Mouse (Mus musculus): ENCODE data around the gene Wdr60. TPM values are rescaled to one million over a fixed set of nuclear protein-coding genes. Genes with fewer than 3 reads are reported as not detected.

The Wdr60 gene
- 5.3 and 9.8 TPM in 2 replicates for polyA plus RNA-seq (2012; rRNA removed; ENCODE audit: low replicate concordance)

DNA sequence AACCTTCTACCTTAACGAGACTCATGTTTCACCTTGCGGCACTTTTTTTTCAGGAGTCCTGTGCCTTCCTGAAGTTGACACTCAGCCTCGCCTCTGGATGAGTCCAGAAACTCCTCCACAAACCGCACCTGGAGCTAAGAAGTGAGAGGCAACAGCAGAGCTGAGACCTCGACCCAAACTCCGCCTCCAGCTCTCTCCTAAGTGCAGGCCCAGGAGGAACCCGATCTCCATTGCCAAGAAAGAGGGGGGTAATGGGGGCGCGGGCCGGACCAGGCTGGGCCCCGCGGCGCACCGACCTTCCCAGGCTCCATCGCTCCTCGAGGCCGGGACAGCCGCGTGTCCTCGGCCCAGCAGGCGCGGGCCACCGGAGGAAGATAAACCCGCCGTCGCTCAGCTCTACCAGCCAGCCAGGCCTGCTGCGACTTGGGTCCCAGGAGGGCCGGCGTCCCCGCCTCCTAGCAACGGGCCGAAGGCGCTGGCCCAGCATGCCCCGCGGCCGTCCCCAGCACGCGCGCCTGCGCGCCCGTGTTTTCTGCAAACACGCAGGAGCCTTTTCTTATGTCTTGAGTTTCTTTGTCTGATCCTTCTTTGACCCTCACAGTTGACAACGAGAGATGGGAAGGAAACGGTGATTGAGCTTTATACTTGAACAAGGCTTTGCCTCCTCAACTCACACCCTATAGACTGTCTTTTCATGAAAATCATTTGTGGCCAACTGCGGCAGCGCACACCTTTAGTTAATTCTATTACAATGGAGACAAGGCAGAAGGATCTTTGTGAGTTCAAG, at the start of gene Wdr60:
Gene Wdr60, minus strand, starts transcription at position 468 of the 787 bp plus-strand sequence.

DNA sequence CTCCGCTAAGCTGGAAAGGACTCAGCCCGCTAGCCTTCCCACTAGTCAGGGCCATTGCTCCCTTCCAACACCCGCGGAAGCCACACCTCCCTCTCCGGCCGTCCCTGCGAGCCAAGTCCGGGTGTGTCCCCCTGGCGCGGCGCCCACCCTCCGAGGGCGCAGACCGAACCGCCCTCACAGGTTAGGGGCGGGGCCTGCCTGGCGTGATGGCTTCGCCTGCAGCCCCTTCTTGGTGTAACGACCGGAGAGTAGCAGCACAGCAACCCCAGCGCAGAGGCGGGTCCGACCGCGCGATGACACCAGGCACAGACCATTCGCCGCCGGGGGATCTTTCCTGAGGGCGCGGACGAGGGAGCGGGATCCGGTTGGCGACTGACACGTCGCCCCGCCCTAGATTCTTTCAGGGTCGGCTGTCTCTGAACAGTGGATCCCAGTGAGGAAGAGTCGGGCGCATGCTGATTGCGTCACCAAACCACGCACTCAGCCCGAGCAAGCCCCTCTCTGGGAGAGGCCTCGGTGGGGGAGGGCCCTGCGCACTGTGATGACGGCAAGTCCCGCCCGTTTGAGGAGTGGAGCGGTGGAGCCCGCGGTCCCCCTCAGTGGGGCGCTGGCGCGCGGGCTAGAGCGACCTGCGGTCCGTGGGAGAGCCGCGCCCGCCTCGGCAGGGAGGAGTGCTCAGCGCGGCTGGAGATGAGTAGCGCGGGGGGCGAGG, 18.0 kb upstream of the Wdr60 start, which contains the start of gene Esyt2:
Gene Esyt2, plus strand, starts transcription at position 544 of the 712 bp plus-strand sequence.

DNA sequence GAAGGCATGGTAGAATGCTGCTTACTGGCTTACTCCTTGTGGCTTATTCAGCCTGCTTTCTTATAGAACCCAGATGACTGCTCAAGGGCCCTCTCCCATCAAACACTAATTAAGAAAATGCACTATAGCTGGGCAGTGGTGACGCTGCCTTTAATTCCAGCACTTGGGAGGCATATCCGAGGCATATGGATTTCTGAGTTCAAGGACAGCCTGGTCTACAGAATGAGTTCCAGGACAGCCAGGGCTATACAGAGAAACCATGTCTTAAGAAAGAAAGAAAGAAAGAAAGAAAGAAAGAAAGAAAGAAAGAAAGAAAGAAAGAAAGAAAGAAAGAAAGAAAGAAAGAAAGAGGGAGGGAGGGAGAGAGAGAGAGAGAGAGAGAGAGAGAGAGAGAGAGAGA, 12.3 kb upstream of the Wdr60 start, which contains the start of gene Gm11027:
Gene Gm11027, plus strand, starts transcription at position 301 of the 400 bp plus-strand sequence.

Other genes starting within 250 kb of the Wdr60 start
- gene Zfp386, start 215.3 kb downstream of the Wdr60 start, polyA plus RNA-seq (2012; rRNA removed; ENCODE audit: low replicate concordance): 9.2 and 14.2 TPM in 2 replicates
- 1.3 and 4.7 TPM in 2 replicates for gene Vipr2, start 185.3 kb downstream of the Wdr60 start, polyA plus RNA-seq (2012; rRNA removed; ENCODE audit: low replicate concordance)
- not detected in 2 replicates for gene Gm11027, start 12.4 kb upstream of the Wdr60 start, polyA plus RNA-seq (2012; rRNA removed; ENCODE audit: low replicate concordance)
- 14.7 and 28.3 TPM in 2 replicates for gene Esyt2, start 18.2 kb upstream of the Wdr60 start, polyA plus RNA-seq (2012; rRNA removed; ENCODE audit: low replicate concordance)
- gene Ncapg2, start 142.4 kb upstream of the Wdr60 start, polyA plus RNA-seq (2012; rRNA removed; ENCODE audit: low replicate concordance): 1.8 and 4.8 TPM in 2 replicates
- gene Ptprn2, start 222.7 kb upstream of the Wdr60 start, polyA plus RNA-seq (2012; rRNA removed; ENCODE audit: low replicate concordance): 0.11 and 0.14 TPM in 2 replicates

Data from subcutaneous adipose tissue, adult 2 months (tissue).